Mouse (Mus musculus) G1E (cell line): ENCODE measurements around the gene Cdk13.

Experiments
- CTCF ChIP-seq: IDR thresholded peaks from 2 replicates; pipeline ENCODE4 v1.5.1; 2012; ENCODE audit warnings: low read depth, low read length, inconsistent platforms, mixed read lengths
- TAL1 ChIP-seq: conservative IDR thresholded peaks from 2 replicates; pipeline ENCODE4 v1.6.1; 2012; ENCODE audit warnings: low read depth, low read length, inconsistent platforms, mixed read lengths

DNA sequence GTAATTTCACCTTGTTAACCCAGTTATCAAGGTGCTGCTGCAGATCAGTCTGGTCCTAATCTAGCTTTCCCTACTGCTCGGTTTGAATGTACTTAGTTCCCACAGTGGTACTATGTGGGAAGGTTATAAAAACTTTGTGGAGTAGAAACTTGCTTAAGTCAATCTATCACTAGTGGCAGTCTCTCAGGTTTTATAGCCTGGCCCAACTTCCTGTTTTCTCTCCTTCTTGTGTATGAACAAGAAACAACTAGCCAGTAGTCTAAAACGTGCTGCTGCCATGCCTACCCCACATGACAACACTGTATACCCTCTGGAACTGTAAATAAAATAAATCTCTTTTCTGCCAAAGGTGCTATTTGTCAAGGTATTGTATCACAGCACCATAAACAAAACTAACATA is 25.0 kb downstream of the Cdk13 start:
- no peak for TF ChIP-seq CTCF
- TF ChIP-seq TAL1: no peak
